ENCODE assay signal across 11 mouse cellular contexts in the genomic region with DNA sequence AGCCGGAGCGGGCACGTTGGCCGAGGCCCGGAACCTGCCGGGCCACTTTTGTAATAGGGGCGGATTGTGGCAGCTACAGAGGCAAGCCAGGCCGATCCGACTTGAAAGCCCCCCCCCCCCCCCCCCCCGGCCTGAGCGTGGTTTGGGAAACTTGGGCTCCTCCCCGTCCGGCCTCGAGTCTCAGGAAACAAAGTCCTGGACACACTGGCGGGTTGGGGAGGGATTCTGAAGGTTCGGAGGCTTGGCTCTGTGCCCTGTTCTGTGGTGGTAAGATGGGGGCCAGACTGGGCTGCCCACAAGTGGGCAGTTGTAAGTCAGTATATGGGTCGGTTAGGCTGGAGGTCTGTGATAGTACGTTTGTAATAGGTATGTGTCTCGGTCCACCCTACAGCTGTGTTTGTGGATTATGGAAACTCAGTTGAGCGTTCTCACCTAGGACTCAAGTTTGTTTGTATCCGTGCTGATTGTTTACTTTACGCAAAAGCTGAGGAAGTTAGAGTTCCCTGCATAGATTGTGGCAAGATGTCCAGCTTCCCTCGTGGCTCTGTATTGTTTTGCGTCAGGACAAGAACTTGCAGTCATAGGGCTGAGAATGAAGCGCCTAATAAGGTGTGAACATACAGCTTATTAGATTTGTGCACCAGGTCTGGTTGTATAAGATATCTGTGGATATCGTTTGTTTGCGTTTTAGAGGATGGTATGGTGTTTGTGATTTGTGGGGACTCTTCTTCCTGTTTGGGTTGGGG. TPM values are rescaled to one million over a fixed set of nuclear protein-coding genes. Genes with fewer than 3 reads are reported as not detected.
DNase-seq lines count a peak whose midpoint lies in the region; ATAC-seq and TF ChIP-seq lines count a peak whose summit lies in the region.
"Had no signal": no experiment of that assay in that cellular context is flagged by ENCODE, and none has a peak within 500 bp of the region (broad histone marks: within the 10 kb centered on the region; RNA-seq: fewer than 3 reads in every experiment).

No protein-coding gene starts in this region.

- no peaks in the 10 kb centered on the region for H3K9me3 ChIP-seq in hindbrain, embryonic 12.5 days (replicated peaks)
- no peaks in the 10 kb centered on the region for H3K9me3 ChIP-seq in hindbrain, postnatal 0 days (ENCODE audit: low read length)
- no peaks in the 10 kb centered on the region for H3K9me3 ChIP-seq in embryonic facial prominence, embryonic 13.5 days
- H3K9me3 ChIP-seq in hindbrain, embryonic 16.5 days (ENCODE audit: control insufficient read depth, low read length), result no peaks in the 10 kb centered on the region
- no peaks in the 10 kb centered on the region for H3K9me3 ChIP-seq in midbrain, embryonic 10.5 days (replicated peaks)
- no peaks in the 10 kb centered on the region for H3K9me3 ChIP-seq in liver, embryonic 11.5 days (ENCODE audit: control insufficient read depth, low read length)

- H3K9ac ChIP-seq in hindbrain, embryonic 12.5 days, result no peak overlapping the region
- no peak overlapping the region for H3K9ac ChIP-seq in hindbrain, postnatal 0 days (replicated peaks; ENCODE audit: low read length)
- H3K9ac ChIP-seq in embryonic facial prominence, embryonic 13.5 days, result no peak overlapping the region
- H3K9ac ChIP-seq in hindbrain, embryonic 16.5 days (ENCODE audit: low read depth, low read length), result no peak overlapping the region
- H3K9ac ChIP-seq in liver, embryonic 11.5 days (ENCODE audit: low read depth, low read length), result no peak overlapping the region

- H3K4me3 ChIP-seq in hindbrain, embryonic 12.5 days, result no peak overlapping the region
- no peak overlapping the region; the same call in 1 of the 2 replicates for H3K4me3 ChIP-seq in hindbrain, postnatal 0 days (ENCODE audit: low read length)
- H3K4me3 ChIP-seq in embryonic facial prominence, embryonic 13.5 days, result peak overlapping the region; percentile 22
- no peak overlapping the region for H3K4me3 ChIP-seq in hindbrain, embryonic 16.5 days (ENCODE audit: low read length)
- peak overlapping the region; percentile 39 for H3K4me3 ChIP-seq in midbrain, embryonic 10.5 days
- no peak overlapping the region for H3K4me3 ChIP-seq in liver, embryonic 11.5 days (ENCODE audit: low read depth, low read length)

- H3K4me2 ChIP-seq in hindbrain, embryonic 12.5 days (replicated peaks), result 0 out of 2 replicates have a peak overlapping the region, but pooled peaks have one; percentile 26
- no peak overlapping the region for H3K4me2 ChIP-seq in hindbrain, postnatal 0 days (ENCODE audit: low read depth, low read length)
- H3K4me2 ChIP-seq in embryonic facial prominence, embryonic 13.5 days, result peak overlapping the region; percentile 50
- no peak overlapping the region for H3K4me2 ChIP-seq in hindbrain, embryonic 16.5 days (ENCODE audit: low read length)
- H3K4me2 ChIP-seq in liver, embryonic 11.5 days, result no peak overlapping the region

- WGBS in hindbrain, embryonic 12.5 days, result 3% methylated on average over 23 of the region's 27 CpGs
- 2% methylated on average over 26 of the region's 27 CpGs for whole genome bisulfite sequencing in hindbrain, postnatal 0 days
- WGBS in embryonic facial prominence, embryonic 13.5 days, result 6% methylated on average over 26 of the region's 27 CpGs
- 3% methylated on average over 22 of the region's 27 CpGs for WGBS in hindbrain, embryonic 16.5 days
- 2% methylated on average over 26 of the region's 27 CpGs for WGBS in midbrain, embryonic 10.5 days
- WGBS in liver, embryonic 11.5 days, result 4% methylated on average over 26 of the region's 27 CpGs

- peaks cover 35% of the 10 kb centered on the region for H3K4me1 ChIP-seq in hindbrain, embryonic 12.5 days
- H3K4me1 ChIP-seq in hindbrain, postnatal 0 days (ENCODE audit: insufficient read depth, low read length), result no peaks in the 10 kb centered on the region
- H3K4me1 ChIP-seq in embryonic facial prominence, embryonic 13.5 days, result peaks cover 31% of the 10 kb centered on the region
- peaks cover 8% of the 10 kb centered on the region for H3K4me1 ChIP-seq in hindbrain, embryonic 16.5 days (ENCODE audit: control insufficient read depth, insufficient read depth, low read depth, low read length)
- H3K4me1 ChIP-seq in midbrain, embryonic 10.5 days, result peaks cover 82% of the 10 kb centered on the region
- no peaks in the 10 kb centered on the region for H3K4me1 ChIP-seq in liver, embryonic 11.5 days (replicated peaks; ENCODE audit: control insufficient read depth, insufficient read depth, low read length)

- ATAC-seq in hindbrain, embryonic 12.5 days (ENCODE audit: low FRiP score), result no peak
- no peak for ATAC-seq in hindbrain, postnatal 0 days
- ATAC-seq in embryonic facial prominence, embryonic 13.5 days (ENCODE audit: insufficient number of reproducible peaks, insufficient read depth, low FRiP score, low TSS enrichment, low read depth), result no peak
- peak; percentile 56; the same call in 1 of the 2 replicates for ATAC-seq in hindbrain, embryonic 16.5 days
- no peak for ATAC-seq in liver, embryonic 11.5 days (replicated peaks; ENCODE audit: low FRiP score)

- no peak for DNase-seq in hindbrain, postnatal 0 days (ENCODE audit: low spot score)
- DNase-seq in midbrain, embryonic 10.5 days (ENCODE audit: low spot score), result peak; percentile 40
- DNase-seq in liver, embryonic 11.5 days (ENCODE audit: low spot score), result no peak
- no peak for DNase-seq in layer of hippocampus, adult 9-11 months
- no peak for DNase-seq in urinary bladder, postnatal 36 days (ENCODE audit: low spot score in 2 of 2)
- DNase-seq: cerebellum, adult 2 months had no signal

- H3K27me3 ChIP-seq in hindbrain, embryonic 12.5 days, result peaks cover 98% of the 10 kb centered on the region
- peaks cover 95% of the 10 kb centered on the region for H3K27me3 ChIP-seq in hindbrain, postnatal 0 days (ENCODE audit: insufficient read depth, low read length)
- H3K27me3 ChIP-seq in embryonic facial prominence, embryonic 13.5 days, result peaks cover 100% of the 10 kb centered on the region
- H3K27me3 ChIP-seq in hindbrain, embryonic 16.5 days (replicated peaks; ENCODE audit: control insufficient read depth, insufficient read depth, low read length), result peaks cover 69% of the 10 kb centered on the region
- H3K27me3 ChIP-seq in midbrain, embryonic 10.5 days (ENCODE audit: low read depth, poor library complexity, severe bottlenecking), result peaks cover 100% of the 10 kb centered on the region
- H3K27me3 ChIP-seq in liver, embryonic 11.5 days (replicated peaks; ENCODE audit: control insufficient read depth, insufficient read depth, low read length), result peaks cover 100% of the 10 kb centered on the region

- no peak overlapping the region for H3K27ac ChIP-seq in hindbrain, embryonic 12.5 days
- no peak overlapping the region for H3K27ac ChIP-seq in hindbrain, postnatal 0 days
- peak overlapping the region; percentile 48; the same call in 1 of the 2 replicates for H3K27ac ChIP-seq in embryonic facial prominence, embryonic 13.5 days
- no peak overlapping the region for H3K27ac ChIP-seq in hindbrain, embryonic 16.5 days (ENCODE audit: low read depth, low read length)
- peak overlapping the region; percentile 49 for H3K27ac ChIP-seq in midbrain, embryonic 10.5 days (replicated peaks)
- no peak overlapping the region for H3K27ac ChIP-seq in liver, embryonic 11.5 days (ENCODE audit: low read depth, low read length)

- H3K36me3 ChIP-seq in hindbrain, embryonic 12.5 days, result no peaks in the 10 kb centered on the region
- H3K36me3 ChIP-seq in hindbrain, postnatal 0 days (ENCODE audit: insufficient read depth, low read length), result no peaks in the 10 kb centered on the region
- no peaks in the 10 kb centered on the region for H3K36me3 ChIP-seq in embryonic facial prominence, embryonic 13.5 days
- H3K36me3 ChIP-seq in hindbrain, embryonic 16.5 days (ENCODE audit: control insufficient read depth, insufficient read depth, low read length), result no peaks in the 10 kb centered on the region
- H3K36me3 ChIP-seq in midbrain, embryonic 10.5 days, result no peaks in the 10 kb centered on the region
- no peaks in the 10 kb centered on the region for H3K36me3 ChIP-seq in liver, embryonic 11.5 days (ENCODE audit: control insufficient read depth, insufficient read depth, low read length)

- TF ChIP-seq CTCF in hindbrain, postnatal 0 days (IDR thresholded peaks at IDR 0.05; ENCODE audit: low read depth), result no peak

RNA-seq across cellular contexts. Expression of a gene that starts 10.1 kb away (rescaled TPM):
- 2.8 and 4.8 TPM in 2 replicates for polyA plus RNA-seq in hindbrain, embryonic 12.5 days (2016; fragmentation: Nextera tagmentation; extraction: Ambion mirVana)
- total RNA-seq in hindbrain, postnatal 0 days (2014; rRNA removed), result 0.18 and 0.47 TPM in 2 replicates
- polyA plus RNA-seq in hindbrain, postnatal 0 days (2015; fragmentation: Nextera tagmentation; extraction: Ambion mirVana), result 0.08 and 0.15 TPM in 2 replicates
- polyA plus RNA-seq in embryonic facial prominence, embryonic 13.5 days (2015; fragmentation: Nextera tagmentation; extraction: Ambion mirVana), result 23.8 and 24.7 TPM in 2 replicates
- 0.95 TPM in 1 of 2 replicates, not detected in the other for polyA plus RNA-seq in hindbrain, embryonic 16.5 days (2015; fragmentation: Nextera tagmentation; extraction: Ambion mirVana)
- 8.7 and 9.2 TPM in 2 replicates for polyA plus RNA-seq in midbrain, embryonic 10.5 days (2016; fragmentation: Nextera tagmentation; extraction: Ambion mirVana)
- polyA plus RNA-seq in liver, embryonic 11.5 days (2014; fragmentation: Nextera tagmentation; extraction: Ambion mirVana), result 0.29 and 0.56 TPM in 2 replicates
- total RNA-seq: hematopoietic stem cell, adult 5-6 weeks; liver, adult 2 months had no signal
- polyA plus RNA-seq: liver, adult 2 months had no signal

Comparison
In these comparisons a context has a peak if more than half of its experiments do, and no peak if none do; other contexts are left out.
1. H3K4me2 ChIP-seq: peak in hindbrain, embryonic 12.5 days (single experiment) and embryonic facial prominence, embryonic 13.5 days (single experiment); none in hindbrain, postnatal 0 days (single experiment), hindbrain, embryonic 16.5 days (single experiment) and liver, embryonic 11.5 days (single experiment).
2. H3K27ac ChIP-seq: peak in embryonic facial prominence, embryonic 13.5 days (single experiment) and midbrain, embryonic 10.5 days (single experiment); none in hindbrain, embryonic 12.5 days (single experiment), hindbrain, postnatal 0 days (single experiment), hindbrain, embryonic 16.5 days (single experiment) and liver, embryonic 11.5 days (single experiment).
3. H3K4me3 ChIP-seq: peak in embryonic facial prominence, embryonic 13.5 days (single experiment) and midbrain, embryonic 10.5 days (single experiment); none in hindbrain, embryonic 12.5 days (single experiment), hindbrain, postnatal 0 days (single experiment), hindbrain, embryonic 16.5 days (single experiment) and liver, embryonic 11.5 days (single experiment).